Mouse (Mus musculus) limb, embryonic 14.5 days (tissue): ENCODE data around the gene Gp1ba. TPM values are rescaled to one million over a fixed set of nuclear protein-coding genes. Genes with fewer than 3 reads are reported as not detected.

ENCODE experiments used
- ATAC-seq: fragments of 200-750 bp; cut with Nextera tagmentation; 2 replicates; pipeline ENCODE4 v1.8.0; 2017; ENCODE audit warnings: low read depth, moderate number of reproducible peaks, moderate TSS enrichment; ENCODE audit not compliant: low FRiP score
- DNase-seq: peaks from one replicate; pipeline ENCODE4 v3.0.0-alpha.2; 2015; ENCODE audit warnings: low spot score
- H3K27ac ChIP-seq: fragments of 300-500 bp; sonication (generic); replicated peaks from 2 replicates; pipeline ENCODE4 v1.5.1; 2014; ENCODE audit warnings: low read depth, mild to moderate bottlenecking, low read length, moderate library complexity, mixed read lengths
- H3K27me3 ChIP-seq: fragments of 300-500 bp; sonication (generic); 2 replicates; pipeline ENCODE4 v1.6.1; 2014; ENCODE audit warnings: low read length, mixed read lengths; ENCODE audit not compliant: control insufficient read depth, insufficient read depth
- H3K36me3 ChIP-seq: fragments of 300-500 bp; sonication (generic); 2 replicates; pipeline ENCODE4 v1.6.1; 2014; ENCODE audit warnings: mild to moderate bottlenecking, low read length, moderate library complexity, mixed read lengths; ENCODE audit not compliant: control insufficient read depth, insufficient read depth
- H3K4me1 ChIP-seq: fragments of 300-500 bp; sonication (generic); 2 replicates; pipeline ENCODE4 v1.6.1; 2014; ENCODE audit warnings: antibody characterized with exemption, low read length, mixed read lengths; ENCODE audit not compliant: control insufficient read depth, insufficient read depth
- H3K4me2 ChIP-seq: fragments of 300-500 bp; sonication (generic); replicated peaks from 2 replicates; pipeline ENCODE4 v1.6.1; 2014; ENCODE audit warnings: low read depth, mild to moderate bottlenecking, low read length, moderate library complexity; ENCODE audit not compliant: severe bottlenecking
- H3K4me3 ChIP-seq: fragments of 300-500 bp; sonication (generic); replicated peaks from 2 replicates; pipeline ENCODE4 v1.5.1; 2014; ENCODE audit warnings: low read length
- H3K9ac ChIP-seq: fragments of 300-500 bp; sonication (generic); 2 replicates; pipeline ENCODE4 v1.6.1; 2014; ENCODE audit warnings: mild to moderate bottlenecking, low read depth, low read length, moderate library complexity; ENCODE audit not compliant: severe bottlenecking
- H3K9me3 ChIP-seq: fragments of 300-500 bp; sonication (generic); 2 replicates; pipeline ENCODE4 v1.6.1; 2016; ENCODE audit warnings: low read length; ENCODE audit not compliant: control insufficient read depth
- POLR2A ChIP-seq: fragments of 200-500 bp; IDR thresholded peaks from 2 replicates; pipeline ENCODE4 v1.8.0; 2012; ENCODE audit warnings: inconsistent platforms, mild to moderate bottlenecking, moderate library complexity, borderline replicate concordance; ENCODE audit not compliant: insufficient read depth, insufficient read length; ENCODE audit errors: extremely low read depth
- WGBS: fragments of 180-500 bp; shearing (Covaris S2); extraction: QIAGEN DNeasy Blood & Tissue Kit; methylation state at CpG from one replicate; pipeline ENCODE4 v1.1.7; 2014; 5-methylcytosine and 5-hydroxymethylcytosine counted together
- polyA plus RNA-seq, 2 experiments: library from polyadenylated mRNA; depleted of rRNA in 1 of 2; stranded (reverse) in 1 of 2; unstranded in 1 of 2; fragments of >200 nt; fragmentation: Nextera tagmentation in 1 of 2; extraction: Ambion mirVana in 1 of 2; gene quantifications; 2 replicates each; pipeline versions ENCODE4 v1.2.1 to v1.2.3; 2012 to 2014

Gp1ba gene
- polyA plus RNA-seq, 2 experiments: 0.47 to 0.56 TPM

DNA sequence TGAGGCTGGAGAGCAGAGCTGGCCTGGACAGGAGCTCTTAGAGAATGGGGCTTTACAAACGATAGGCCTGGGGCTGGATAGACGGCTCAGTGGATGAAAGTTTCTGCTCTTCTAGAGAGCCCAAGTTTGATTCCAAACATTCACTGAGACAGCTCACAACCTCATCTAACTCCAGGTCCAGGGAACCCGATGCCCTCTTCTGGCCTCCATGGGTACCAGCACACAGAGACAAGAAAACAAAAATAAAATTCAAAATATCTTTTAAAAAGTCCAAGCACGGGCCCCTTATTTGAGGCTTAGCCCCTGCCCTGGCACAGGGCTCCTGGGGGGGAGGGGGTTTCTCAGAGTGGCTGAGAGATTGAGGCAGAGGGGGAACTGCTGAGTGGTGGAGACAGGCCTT lies 28.2 kb upstream of the Gp1ba start:
- Histone ChIP-seq H3K27me3 (no peaks in the 10 kb centered on the region), H3K9ac (no peak overlapping the region), H3K4me1 (peaks cover 10% of the 10 kb centered on the region; the same call in 1 of the 2 replicates), H3K36me3 (peaks cover 74% of the 10 kb centered on the region), H3K27ac (no peak overlapping the region), H3K4me2 (no peak overlapping the region), H3K4me3 (no peak overlapping the region), H3K9me3 (no peaks in the 10 kb centered on the region)
- TF ChIP-seq POLR2A: no peak
- no peak for DNase-seq
- ATAC-seq: no peak
- WGBS: 87% methylated on average over 4 of the region's 4 CpGs

- no peak for TF ChIP-seq POLR2A
These were observed 26.4 kb upstream of the Gp1ba start for GRCm38 (mm10) chr11:70612505-70612904.

GRCm38 (mm10) chr11:70615074-70615473 lies 23.8 kb upstream of the Gp1ba start:
- Histone ChIP-seq H3K27me3 (no peaks in the 10 kb centered on the region), H3K9me3 (no peaks in the 10 kb centered on the region), H3K4me1 (peaks cover 10% of the 10 kb centered on the region; the same call in 1 of the 2 replicates), H3K4me2 (peak overlapping the region; percentile 70), H3K27ac (no peak overlapping the region), H3K9ac (peak overlapping the region; percentile 38), H3K36me3 (peaks cover 31% of the 10 kb centered on the region), H3K4me3 (peak overlapping the region; percentile 29)
- 1% methylated on average over 17 of the region's 17 CpGs for WGBS
- 0 out of 2 replicates have a peak, but pooled peaks have one; percentile 2 for TF ChIP-seq POLR2A
- peak; percentile 69 for ATAC-seq
- DNase-seq: peak; percentile 69

More at GRCm38 (mm10) chr11:70612505-70612904, 26.4 kb upstream of the Gp1ba start:
- Histone ChIP-seq H3K36me3 (peaks cover 57% of the 10 kb centered on the region), H3K9ac (no peak overlapping the region), H3K27me3 (no peaks in the 10 kb centered on the region), H3K9me3 (no peaks in the 10 kb centered on the region), H3K4me1 (peaks cover 10% of the 10 kb centered on the region; the same call in 1 of the 2 replicates), H3K4me3 (no peak overlapping the region), H3K4me2 (no peak overlapping the region), H3K27ac (no peak overlapping the region)
- WGBS: 80% methylated on average over 7 of the region's 7 CpGs
- ATAC-seq: no peak
- no peak for DNase-seq

GRCm38 (mm10) chr11:70615516-70616093 lies 23.3 kb upstream of the Gp1ba start, which contains the start of gene 4930544D05Rik:
Gene 4930544D05Rik, plus strand, starts transcription at chr11:70615848.
- peak within 1 kb of the TSS; percentile 29 for H3K4me3 ChIP-seq
- H3K36me3 ChIP-seq: peaks cover 26% of the 10 kb centered on the region
- TF ChIP-seq POLR2A: no peak
- peak within 1 kb of the TSS; percentile 38 for H3K9ac ChIP-seq
- H3K4me1 ChIP-seq: peaks cover 10% of the 10 kb centered on the region; the same call in 1 of the 2 replicates
- no peaks in the 10 kb centered on the region for H3K9me3 ChIP-seq
- no peak within 1 kb of the TSS for H3K27ac ChIP-seq
- H3K27me3 ChIP-seq: no peaks in the 10 kb centered on the region
- 0 out of 2 replicates have a peak, but pooled peaks have one; percentile 5 for ATAC-seq
- WGBS: 19% methylated on average over 21 of the region's 21 CpGs
- no peak for DNase-seq
- H3K4me2 ChIP-seq: peak within 1 kb of the TSS; percentile 70

GRCm38 (mm10) chr11:70619101-70619500 lies 19.8 kb upstream of the Gp1ba start, which contains the start of gene Chrne:
Gene Chrne, minus strand, starts transcription at chr11:70619216.
- TF ChIP-seq POLR2A: no peak
- Histone ChIP-seq H3K36me3 (no peaks in the 10 kb centered on the region), H3K4me3 (no peak within 1 kb of the TSS), H3K27me3 (no peaks in the 10 kb centered on the region), H3K4me2 (no peak within 1 kb of the TSS), H3K27ac (no peak within 1 kb of the TSS), H3K4me1 (peaks cover 10% of the 10 kb centered on the region; the same call in 1 of the 2 replicates), H3K9me3 (no peaks in the 10 kb centered on the region), H3K9ac (no peak within 1 kb of the TSS)
- ATAC-seq (no peak), DNase-seq (no peak)
- 42% methylated on average over 1 of the region's 1 CpGs for WGBS
